Mouse (Mus musculus) myocyte (in vitro differentiated cells): ENCODE data around the gene Alox12. TPM values are rescaled to one million over a fixed set of nuclear protein-coding genes. Genes with fewer than 3 reads are reported as not detected.

Experiments used
- H3K27me3 ChIP-seq: one replicate; pipeline ENCODE4 v1.6.1; 2011; ENCODE audit not compliant: control insufficient read depth, insufficient read depth, insufficient read length
- H3K36me3 ChIP-seq: one replicate; pipeline ENCODE4 v1.6.1; 2011; ENCODE audit not compliant: control insufficient read depth, insufficient read depth
- H3K4me2 ChIP-seq: one replicate; pipeline ENCODE4 v1.6.1; 2011; ENCODE audit warnings: low read depth, control low read depth
- H3K4me3 ChIP-seq: one replicate; pipeline ENCODE4 v1.5.1; 2011; ENCODE audit warnings: mild to moderate bottlenecking, control low read depth, moderate library complexity
- H3K79me2 ChIP-seq: one replicate; pipeline ENCODE4 v1.6.1; 2011; ENCODE audit not compliant: control insufficient read depth, insufficient read depth
- H3ac ChIP-seq: one replicate; pipeline ENCODE4 v1.6.1; 2011; ENCODE audit not compliant: control insufficient read depth, insufficient read length
- CEBPB ChIP-seq: IDR thresholded peaks from 2 replicates; pipeline ENCODE4 v1.6.1; 2011; ENCODE audit warnings: mild to moderate bottlenecking, moderate library complexity; ENCODE audit not compliant: poor library complexity, insufficient read depth, severe bottlenecking
- E2F4 ChIP-seq: IDR thresholded peaks from one replicate; pipeline ENCODE4 v1.6.1; 2011; ENCODE audit warnings: mild to moderate bottlenecking, control low read depth, moderate library complexity; ENCODE audit not compliant: insufficient read depth
- MAX ChIP-seq: IDR thresholded peaks from one replicate; pipeline ENCODE4 v1.6.1; 2011; ENCODE audit warnings: low read depth, mild to moderate bottlenecking, control low read depth
- MYOD1 ChIP-seq, 3 experiments: IDR thresholded peaks; one replicate each; pipeline ENCODE4 v1.6.1; 2011; ENCODE audit warnings: control low read depth in 2 of 3, low read depth in 2 of 3, mild to moderate bottlenecking in 2 of 3, moderate library complexity in 1 of 3; ENCODE audit not compliant: insufficient read length in 2 of 3, control insufficient read depth in 1 of 3
- POLR2A ChIP-seq: IDR thresholded peaks from one replicate; pipeline ENCODE4 v1.6.1; 2011; ENCODE audit warnings: low read depth, mild to moderate bottlenecking, control low read depth, moderate library complexity; ENCODE audit not compliant: insufficient read length
- POLR2AphosphoS2 ChIP-seq: IDR thresholded peaks from one replicate; pipeline ENCODE4 v1.6.1; 2011; ENCODE audit warnings: low read depth, control low read depth; ENCODE audit not compliant: insufficient read length
- REST ChIP-seq: IDR thresholded peaks from one replicate; pipeline ENCODE4 v1.6.1; 2011; ENCODE audit warnings: mild to moderate bottlenecking, control low read depth, moderate library complexity; ENCODE audit not compliant: insufficient read depth, insufficient read length
- SRF ChIP-seq: IDR thresholded peaks from one replicate; pipeline ENCODE4 v1.6.1; 2011; ENCODE audit warnings: low read depth; ENCODE audit not compliant: control insufficient read depth, insufficient read length
- TCF12 ChIP-seq: IDR thresholded peaks from one replicate; pipeline ENCODE4 v1.6.1; 2011; ENCODE audit warnings: mild to moderate bottlenecking, control low read depth; ENCODE audit not compliant: poor library complexity, insufficient read depth, severe bottlenecking
- TCF3 ChIP-seq: IDR thresholded peaks from one replicate; pipeline ENCODE4 v1.6.1; 2011; ENCODE audit warnings: low read depth, control low read depth; ENCODE audit not compliant: insufficient read length
- USF1 ChIP-seq: IDR thresholded peaks from one replicate; pipeline ENCODE4 v1.6.1; 2011; ENCODE audit warnings: low read depth, mild to moderate bottlenecking, control low read depth, moderate library complexity
- polyA plus RNA-seq: library from polyadenylated mRNA; unstranded; fragments of >200 nt; fragmentation: generic; extraction: Trizol; gene quantifications from one replicate; pipeline ENCODE4 v1.2.1, GENCODE M21; 2012; ENCODE audit warnings: missing spikeins

Gene Alox12
- polyA plus RNA-seq, 1 experiment, result 0.25 TPM

DNA sequence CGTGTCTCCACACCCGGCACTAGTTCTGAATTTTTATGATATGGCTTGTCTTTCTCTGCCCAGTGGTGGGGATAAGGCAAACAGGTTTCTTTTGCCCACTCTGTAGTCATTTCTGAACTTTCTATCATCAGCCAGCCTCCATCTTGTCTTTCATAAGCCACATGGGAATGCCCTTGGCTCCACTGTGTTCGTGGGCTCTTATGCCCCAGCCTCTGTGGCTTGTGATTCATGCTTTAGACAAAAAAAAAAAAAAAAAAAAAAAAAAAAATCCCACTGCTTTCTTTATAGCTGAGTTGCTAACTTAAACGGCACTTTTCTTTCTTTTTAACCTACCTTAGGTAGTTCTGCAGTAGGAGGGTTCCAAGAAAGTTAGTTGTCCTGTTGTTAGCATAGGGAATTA, 63.0 kb downstream of the Alox12 start:
- Histone ChIP-seq H3K36me3 (no peaks in the 10 kb centered on the region), H3K79me2 (no peaks in the 10 kb centered on the region), H3K4me2 (peak overlapping the region; percentile 58), H3K4me3 (no peak overlapping the region), H3K27me3 (no peaks in the 10 kb centered on the region), H3ac (no peak overlapping the region)
- TF ChIP-seq MAX, result no peak
- TF ChIP-seq TCF3, result no peak
- no peak for TF ChIP-seq REST
- TF ChIP-seq POLR2A, result no peak
- TF ChIP-seq E2F4, result no peak
- TF ChIP-seq USF1, result no peak
- no peak for TF ChIP-seq CEBPB
- no peak for TF ChIP-seq POLR2AphosphoS2
- TF ChIP-seq SRF, result no peak
- TF ChIP-seq TCF12, result no peak
- no peak for TF ChIP-seq MYOD1 (IDR thresholded peaks at IDR 0.05; ENCODE audit: control insufficient read depth in 1 of 3, insufficient read length in 2 of 3, low read depth in 2 of 3)

Other genes with a start within 250 kb of the Alox12 start
- gene Acadvl, start 239.9 kb downstream of the Alox12 start, polyA plus RNA-seq, result 130 TPM
- 26.8 TPM for gene Dlg4, start 238.4 kb downstream of the Alox12 start, polyA plus RNA-seq
- 0.06 TPM for gene Asgr1, start 201.3 kb downstream of the Alox12 start, polyA plus RNA-seq
- 0.85 TPM for gene Asgr2, start 162.7 kb downstream of the Alox12 start, polyA plus RNA-seq
- 1.2 TPM for gene Mgl2, start 125.0 kb downstream of the Alox12 start, polyA plus RNA-seq
- gene Clec10a, start 99.2 kb downstream of the Alox12 start, polyA plus RNA-seq, result 0.13 TPM
- gene Slc16a11, start 42.6 kb downstream of the Alox12 start, polyA plus RNA-seq, result 17.4 TPM
- 4.8 TPM for gene Slc16a13, start 34.3 kb downstream of the Alox12 start, polyA plus RNA-seq
- 2.8 TPM for gene Bcl6b, start 25.6 kb downstream of the Alox12 start, polyA plus RNA-seq
- 75.5 TPM for gene 0610010K14Rik, start 17.4 kb downstream of the Alox12 start, polyA plus RNA-seq
- 9.2 TPM for gene Gm21988, start 15.5 kb downstream of the Alox12 start, polyA plus RNA-seq
- gene Rnasek, start 15.5 kb downstream of the Alox12 start, polyA plus RNA-seq, result 339 TPM
- gene Alox12e, start 67.3 kb upstream of the Alox12 start, polyA plus RNA-seq, result not detected
- gene Alox15, start 96.7 kb upstream of the Alox12 start, polyA plus RNA-seq, result not detected
- 26.5 TPM for gene Pelp1, start 154.7 kb upstream of the Alox12 start, polyA plus RNA-seq
- 20.1 TPM for gene Arrb2, start 177.3 kb upstream of the Alox12 start, polyA plus RNA-seq
- 29.6 TPM for gene Med11, start 196.6 kb upstream of the Alox12 start, polyA plus RNA-seq
- gene Zmynd15, start 204.1 kb upstream of the Alox12 start, polyA plus RNA-seq, result not detected
- 0.08 TPM for gene Cxcl16, start 204.6 kb upstream of the Alox12 start, polyA plus RNA-seq
- not detected for gene Tm4sf5, start 249.9 kb upstream of the Alox12 start, polyA plus RNA-seq